Mouse (Mus musculus): ENCODE data around the gene Grin1. TPM values are rescaled to one million over a fixed set of nuclear protein-coding genes. Genes with fewer than 3 reads are reported as not detected.
A peak's percentile ranks its signal among the peaks of the same experiment; 100 is the strongest.

Grin1 gene
- 0.96 and 1.1 TPM in 2 replicates for polyA plus RNA-seq (2014; fragmentation: Nextera tagmentation; extraction: Ambion mirVana)

DNA sequence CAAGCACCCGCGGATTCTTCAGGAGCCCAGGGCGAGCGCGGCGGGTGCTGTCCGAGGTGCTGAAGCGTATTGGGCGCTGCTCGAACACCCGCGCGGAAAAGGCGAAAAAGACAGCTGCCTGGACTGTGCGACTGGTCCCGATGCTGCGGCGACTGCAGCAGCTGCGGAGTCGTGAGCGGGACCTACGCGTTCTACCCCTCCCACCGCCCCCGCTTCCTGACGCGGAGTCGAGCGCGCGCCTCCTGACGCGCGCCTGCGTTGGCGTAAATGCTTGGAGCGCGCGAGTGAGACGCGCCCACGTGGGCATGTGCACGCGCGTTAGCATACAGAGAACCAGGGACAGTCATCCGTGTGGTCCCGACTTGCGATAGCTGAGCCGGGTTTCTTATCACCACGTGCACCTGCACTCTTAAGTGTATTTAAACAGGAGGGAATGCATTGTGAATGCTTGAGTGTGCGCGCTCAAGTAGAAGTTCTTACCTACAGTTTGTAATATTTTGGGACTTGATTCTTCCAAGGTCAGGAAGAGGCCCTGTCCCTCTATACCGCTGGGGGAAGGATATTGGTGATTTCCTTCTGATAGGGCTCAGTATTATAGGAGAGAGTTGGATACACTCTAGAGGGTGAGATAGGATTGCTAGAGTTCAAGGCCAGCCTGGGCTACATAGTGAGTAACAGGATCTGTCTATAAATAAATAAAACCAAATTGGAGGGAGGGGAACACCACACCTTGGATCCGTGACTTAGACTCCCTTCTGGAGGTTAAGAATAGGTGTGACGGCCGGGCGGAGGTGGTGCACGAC lies at the start of gene Grin1:
Gene Grin1 (minus strand): TSS at position 217 of the 803 bp plus-strand sequence.
- H3K4me3 ChIP-seq (ENCODE audit: low read depth, low read length) = peak within 1 kb of the TSS; percentile 34
- 10% methylated on average over 58 of the region's 58 CpGs for WGBS (ENCODE audit: insufficient replicate concordance)
- H3K9me3 ChIP-seq (replicated peaks; ENCODE audit: control insufficient read depth, low read length) = no peaks in the 10 kb centered on the region
- ATAC-seq (replicated peaks; ENCODE audit: insufficient number of reproducible peaks, low FRiP score, low TSS enrichment) = no peak
- no peak within 1 kb of the TSS for H3K27ac ChIP-seq (ENCODE audit: low read depth, low read length)
- H3K4me1 ChIP-seq (ENCODE audit: control insufficient read depth, insufficient read depth, low read length) = peaks cover 8% of the 10 kb centered on the region
- peaks cover 69% of the 10 kb centered on the region for H3K27me3 ChIP-seq (ENCODE audit: control insufficient read depth, insufficient read depth, low read length)
- H3K9ac ChIP-seq (ENCODE audit: low read depth, low read length) = no peak within 1 kb of the TSS
- peak within 1 kb of the TSS; percentile 63 for H3K4me2 ChIP-seq
- no peaks in the 10 kb centered on the region for H3K36me3 ChIP-seq (ENCODE audit: control insufficient read depth, insufficient read depth, low read length)

- peak within 1 kb of the TSS; percentile 75 for H3K9ac ChIP-seq (ENCODE audit: low read depth, low read length)
- no peaks in the 10 kb centered on the region for H3K9me3 ChIP-seq (replicated peaks; ENCODE audit: control insufficient read depth, low read length)
- ATAC-seq (replicated peaks; ENCODE audit: insufficient number of reproducible peaks, low FRiP score, low TSS enrichment) = peak; percentile 75
- no peaks in the 10 kb centered on the region; the same call in 1 of the 2 replicates for H3K4me1 ChIP-seq (ENCODE audit: control insufficient read depth, insufficient read depth, low read length)
- no peak within 1 kb of the TSS for H3K27ac ChIP-seq (ENCODE audit: low read depth, low read length)
- peak within 1 kb of the TSS; percentile 99 for H3K4me2 ChIP-seq
- WGBS (ENCODE audit: insufficient replicate concordance) = under 1% methylated on average over 54 of the region's 54 CpGs
- peak within 1 kb of the TSS; percentile 64 for H3K4me3 ChIP-seq (ENCODE audit: low read depth, low read length)
- peaks cover 35% of the 10 kb centered on the region for H3K27me3 ChIP-seq (ENCODE audit: control insufficient read depth, insufficient read depth, low read length)
- no peaks in the 10 kb centered on the region for H3K36me3 ChIP-seq (ENCODE audit: control insufficient read depth, insufficient read depth, low read length)
Measured at GRCm38 (mm10) chr2:25365091-25365761, 46.2 kb upstream of the Grin1 start, which contains the start of gene Uap1l1. Gene Uap1l1, minus strand, starts transcription at chr2:25365682.

DNA sequence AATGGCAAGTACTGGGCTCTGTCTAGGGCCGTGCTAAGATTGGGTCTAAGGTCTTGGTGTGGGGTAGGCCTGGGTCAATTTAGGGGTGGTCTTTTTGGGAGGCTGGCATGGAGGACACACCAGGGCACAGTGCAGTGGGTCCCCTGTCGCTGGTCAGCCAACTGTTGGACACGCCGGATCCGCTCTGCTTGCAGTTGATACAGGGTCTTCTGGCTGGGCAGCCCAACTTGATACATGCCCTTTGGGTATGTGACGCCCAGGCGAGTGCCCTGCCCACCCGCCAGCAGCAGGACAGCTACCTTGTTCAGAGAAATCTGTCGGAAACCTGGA lies 45.7 kb upstream of the Grin1 start:
- Histone ChIP-seq H3K27me3 (ENCODE audit: control insufficient read depth, insufficient read depth, low read length) (peaks cover 35% of the 10 kb centered on the region), H3K9me3 (replicated peaks; ENCODE audit: control insufficient read depth, low read length) (no peaks in the 10 kb centered on the region), H3K4me2 (peak overlapping the region; percentile 99), H3K9ac (ENCODE audit: low read depth, low read length) (peak overlapping the region; percentile 75; the same call in 1 of the 2 replicates), H3K4me3 (ENCODE audit: low read depth, low read length) (peak overlapping the region; percentile 64), H3K36me3 (ENCODE audit: control insufficient read depth, insufficient read depth, low read length) (no peaks in the 10 kb centered on the region), H3K27ac (ENCODE audit: low read depth, low read length) (no peak overlapping the region), H3K4me1 (ENCODE audit: control insufficient read depth, insufficient read depth, low read length) (no peaks in the 10 kb centered on the region; the same call in 1 of the 2 replicates)
- no peak for ATAC-seq (replicated peaks; ENCODE audit: insufficient number of reproducible peaks, low FRiP score, low TSS enrichment)
- 30% methylated on average over 9 of the region's 9 CpGs for WGBS (ENCODE audit: insufficient replicate concordance)

DNA sequence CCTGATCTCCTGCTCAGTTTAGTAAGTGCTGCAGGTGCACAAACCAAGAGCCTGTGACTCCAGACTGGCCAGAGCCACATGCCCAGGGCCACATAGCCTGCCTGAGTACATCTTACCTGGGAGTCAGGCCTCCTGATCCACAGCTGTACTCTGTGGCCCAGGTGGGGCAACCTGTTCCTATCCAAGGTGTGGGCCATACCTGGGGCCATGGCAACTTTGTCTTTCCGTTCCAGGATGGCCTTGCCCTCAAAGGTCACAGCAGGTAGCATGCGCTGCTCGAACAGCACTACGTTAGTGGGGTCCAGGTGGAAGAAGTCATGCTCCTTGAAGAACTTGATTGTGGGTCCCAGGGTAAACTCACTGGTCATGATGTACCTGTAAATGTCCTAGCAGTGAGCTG lies 45.3 kb upstream of the Grin1 start:
- no peak overlapping the region for H3K4me3 ChIP-seq (ENCODE audit: low read depth, low read length)
- WGBS (ENCODE audit: insufficient replicate concordance) = 87% methylated on average over 4 of the region's 4 CpGs
- H3K9me3 ChIP-seq (replicated peaks; ENCODE audit: control insufficient read depth, low read length) = no peaks in the 10 kb centered on the region
- no peaks in the 10 kb centered on the region; the same call in 1 of the 2 replicates for H3K4me1 ChIP-seq (ENCODE audit: control insufficient read depth, insufficient read depth, low read length)
- peaks cover 34% of the 10 kb centered on the region for H3K27me3 ChIP-seq (ENCODE audit: control insufficient read depth, insufficient read depth, low read length)
- H3K36me3 ChIP-seq (ENCODE audit: control insufficient read depth, insufficient read depth, low read length) = no peaks in the 10 kb centered on the region
- no peak for ATAC-seq (replicated peaks; ENCODE audit: insufficient number of reproducible peaks, low FRiP score, low TSS enrichment)
- no peak overlapping the region for H3K27ac ChIP-seq (ENCODE audit: low read depth, low read length)
- no peak overlapping the region for H3K9ac ChIP-seq (ENCODE audit: low read depth, low read length)
- peak overlapping the region; percentile 99; the same call in 1 of the 2 replicates for H3K4me2 ChIP-seq

GRCm38 (mm10) chr2:25363478-25364178 lies 44.6 kb upstream of the Grin1 start:
- ATAC-seq (replicated peaks; ENCODE audit: insufficient number of reproducible peaks, low FRiP score, low TSS enrichment) = no peak
- H3K9ac ChIP-seq (ENCODE audit: low read depth, low read length) = no peak overlapping the region
- H3K27me3 ChIP-seq (ENCODE audit: control insufficient read depth, insufficient read depth, low read length) = peaks cover 31% of the 10 kb centered on the region
- WGBS (ENCODE audit: insufficient replicate concordance) = 53% methylated on average over 13 of the region's 13 CpGs
- no peaks in the 10 kb centered on the region; the same call in 1 of the 2 replicates for H3K4me1 ChIP-seq (ENCODE audit: control insufficient read depth, insufficient read depth, low read length)
- no peak overlapping the region for H3K4me2 ChIP-seq
- H3K4me3 ChIP-seq (ENCODE audit: low read depth, low read length) = no peak overlapping the region
- H3K36me3 ChIP-seq (ENCODE audit: control insufficient read depth, insufficient read depth, low read length) = no peaks in the 10 kb centered on the region
- no peak overlapping the region for H3K27ac ChIP-seq (ENCODE audit: low read depth, low read length)
- no peaks in the 10 kb centered on the region for H3K9me3 ChIP-seq (replicated peaks; ENCODE audit: control insufficient read depth, low read length)

DNA sequence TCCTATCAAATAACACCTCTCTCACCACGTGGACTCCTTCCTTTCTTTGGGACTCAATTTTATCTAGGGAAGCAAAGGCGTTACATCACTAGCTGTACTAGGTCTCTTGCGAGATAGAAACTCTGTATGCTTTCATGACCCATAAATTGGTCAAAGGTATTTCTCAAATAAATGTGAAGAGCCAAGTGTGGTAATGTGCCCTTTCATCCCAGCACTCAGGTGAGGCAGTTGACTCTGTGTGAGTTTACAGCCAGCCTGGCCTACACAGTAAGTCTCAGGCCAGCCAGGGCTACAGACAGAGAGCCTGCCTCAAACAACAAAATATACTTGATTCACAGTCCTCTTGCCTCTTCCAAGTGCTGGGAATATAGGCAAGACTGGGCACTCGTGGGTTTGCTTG lies 40.9 kb upstream of the Grin1 start:
- H3K4me1 ChIP-seq (ENCODE audit: control insufficient read depth, insufficient read depth, low read length) = peaks cover 11% of the 10 kb centered on the region
- ATAC-seq (replicated peaks; ENCODE audit: insufficient number of reproducible peaks, low FRiP score, low TSS enrichment) = no peak
- H3K9me3 ChIP-seq (replicated peaks; ENCODE audit: control insufficient read depth, low read length) = no peaks in the 10 kb centered on the region
- no peak overlapping the region for H3K9ac ChIP-seq (ENCODE audit: low read depth, low read length)
- H3K27ac ChIP-seq (ENCODE audit: low read depth, low read length) = no peak overlapping the region
- no peak overlapping the region for H3K4me3 ChIP-seq (ENCODE audit: low read depth, low read length)
- peaks cover 21% of the 10 kb centered on the region for H3K27me3 ChIP-seq (ENCODE audit: control insufficient read depth, insufficient read depth, low read length)
- H3K4me2 ChIP-seq = no peak overlapping the region
- 64% methylated on average over 4 of the region's 4 CpGs for WGBS (ENCODE audit: insufficient replicate concordance)
- H3K36me3 ChIP-seq (ENCODE audit: control insufficient read depth, insufficient read depth, low read length) = no peaks in the 10 kb centered on the region

DNA sequence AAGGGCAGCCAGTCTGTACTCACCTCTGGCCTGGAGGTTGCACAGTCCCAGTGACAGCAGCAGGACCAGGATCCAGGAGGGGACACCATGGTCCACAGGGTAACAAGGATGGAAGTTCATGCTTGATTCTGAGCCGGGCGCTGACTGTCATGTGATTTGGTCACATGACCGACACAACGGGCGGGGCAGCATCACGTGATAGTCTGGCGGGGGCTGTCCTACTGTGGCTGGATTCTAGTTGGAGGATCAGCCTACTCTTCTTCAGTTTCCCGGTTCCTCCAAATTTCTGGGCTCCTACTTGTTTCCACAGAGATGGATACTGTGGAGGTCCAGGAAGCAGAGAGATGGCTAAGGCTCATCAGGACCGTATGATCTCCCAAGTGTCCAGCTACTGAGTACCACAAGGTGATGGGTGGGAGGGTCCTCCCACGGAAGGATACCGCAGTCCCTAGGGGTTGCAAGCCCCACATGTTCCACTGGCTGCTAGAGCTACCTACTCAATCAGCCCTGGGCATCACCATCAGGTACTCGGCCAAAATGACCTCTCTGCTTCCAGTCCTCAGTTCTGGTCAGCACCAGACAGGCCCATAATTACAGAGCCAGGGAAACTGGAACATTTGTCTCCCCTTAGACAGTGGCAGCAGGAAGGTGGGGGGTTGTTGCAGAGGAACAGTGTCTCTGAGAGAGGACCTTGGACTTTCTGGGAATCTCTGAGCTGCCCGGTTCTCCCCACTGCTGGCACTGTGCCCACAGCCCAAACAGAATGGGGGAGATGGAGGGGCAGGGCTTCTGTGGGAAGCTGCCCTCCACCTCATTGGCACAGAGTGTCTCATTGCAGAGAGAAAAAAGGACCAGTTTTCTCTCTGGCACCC lies 37.5 kb upstream of the Grin1 start, which contains the start of gene Dpp7:
Gene Dpp7 (minus strand): TSS at position 152 of the 872 bp plus-strand sequence.
- H3K9me3 ChIP-seq (replicated peaks; ENCODE audit: control insufficient read depth, low read length) = no peaks in the 10 kb centered on the region
- 7% methylated on average over 13 of the region's 13 CpGs for WGBS (ENCODE audit: insufficient replicate concordance)
- ATAC-seq (replicated peaks; ENCODE audit: insufficient number of reproducible peaks, low FRiP score, low TSS enrichment) = peak; percentile 73
- peak within 1 kb of the TSS; percentile 81 for H3K4me2 ChIP-seq
- H3K27ac ChIP-seq (ENCODE audit: low read depth, low read length) = no peak within 1 kb of the TSS
- peaks cover 11% of the 10 kb centered on the region for H3K4me1 ChIP-seq (ENCODE audit: control insufficient read depth, insufficient read depth, low read length)
- no peaks in the 10 kb centered on the region for H3K27me3 ChIP-seq (ENCODE audit: control insufficient read depth, insufficient read depth, low read length)
- peak within 1 kb of the TSS; percentile 58 for H3K9ac ChIP-seq (ENCODE audit: low read depth, low read length)
- H3K4me3 ChIP-seq (ENCODE audit: low read depth, low read length) = peak within 1 kb of the TSS; percentile 49
- no peaks in the 10 kb centered on the region; the same call in 1 of the 2 replicates for H3K36me3 ChIP-seq (ENCODE audit: control insufficient read depth, insufficient read depth, low read length)
